Mouse (Mus musculus): Measurements from ENCODE around the gene Ecm1. TPM values are rescaled to one million over a fixed set of nuclear protein-coding genes. Genes with fewer than 3 reads are reported as not detected.

Gene Ecm1
- polyA plus RNA-seq, 1 experiment from 2014 or later = 13.2 TPM

DNA sequence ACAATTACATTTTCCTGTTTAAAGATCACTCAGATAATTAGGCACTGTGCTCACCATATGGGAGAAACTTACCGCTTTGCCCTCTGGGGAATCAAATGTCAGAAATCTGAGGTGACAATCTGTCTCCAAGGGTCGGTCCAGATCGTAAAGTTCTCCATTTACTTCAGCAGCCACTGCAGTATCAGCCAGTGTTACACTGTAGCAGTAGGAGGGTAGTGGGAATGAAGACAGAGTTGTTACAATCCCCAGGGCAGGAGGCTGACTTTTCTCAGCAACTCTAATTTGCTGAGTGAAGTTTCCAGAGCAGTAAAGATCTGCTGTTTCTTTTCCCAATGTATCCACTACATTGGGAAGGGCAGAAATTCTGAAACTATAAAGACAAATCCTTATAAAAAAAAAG is 13.6 kb upstream of the Ecm1 start:
- Histone ChIP-seq H3K4me1 (peaks cover 10% of the 10 kb centered on the region), H3K4me2 (no peak overlapping the region), H3K27ac (no peak overlapping the region), H3K27me3 (no peaks in the 10 kb centered on the region), H3K9me3 (no peaks in the 10 kb centered on the region), H3K9ac (no peak overlapping the region), H3K4me3 (replicated peaks) (no peak overlapping the region), H3K36me3 (replicated peaks) (peaks cover 49% of the 10 kb centered on the region)
- 88% methylated on average over 3 of the region's 3 CpGs for WGBS
- ATAC-seq (ENCODE audit: low FRiP score) = no peak

DNA sequence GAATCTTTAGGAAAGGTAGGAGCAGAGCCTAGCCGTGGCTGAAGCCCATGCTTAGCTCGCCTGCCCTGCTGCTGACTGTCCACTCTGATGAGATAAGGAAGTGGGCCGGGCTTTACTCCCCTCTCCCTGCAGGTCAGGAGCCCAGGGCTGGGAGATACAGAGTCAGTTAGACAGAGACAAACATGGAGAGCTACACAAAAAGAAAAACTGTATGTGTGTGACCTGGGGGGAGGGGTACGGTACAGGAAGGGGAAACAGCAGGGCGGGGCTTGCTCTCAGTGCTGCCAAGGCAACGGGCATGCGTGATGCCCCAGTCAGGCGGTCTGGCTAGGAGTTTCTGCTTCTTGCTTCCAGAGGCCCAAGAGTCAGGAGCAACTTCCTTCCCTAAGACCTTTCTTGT is 1.0 kb upstream of the Ecm1 start:
- 93% methylated on average over 8 of the region's 8 CpGs for WGBS
- peaks cover 83% of the 10 kb centered on the region for H3K36me3 ChIP-seq (replicated peaks)
- no peak for ATAC-seq (ENCODE audit: low FRiP score)

DNA sequence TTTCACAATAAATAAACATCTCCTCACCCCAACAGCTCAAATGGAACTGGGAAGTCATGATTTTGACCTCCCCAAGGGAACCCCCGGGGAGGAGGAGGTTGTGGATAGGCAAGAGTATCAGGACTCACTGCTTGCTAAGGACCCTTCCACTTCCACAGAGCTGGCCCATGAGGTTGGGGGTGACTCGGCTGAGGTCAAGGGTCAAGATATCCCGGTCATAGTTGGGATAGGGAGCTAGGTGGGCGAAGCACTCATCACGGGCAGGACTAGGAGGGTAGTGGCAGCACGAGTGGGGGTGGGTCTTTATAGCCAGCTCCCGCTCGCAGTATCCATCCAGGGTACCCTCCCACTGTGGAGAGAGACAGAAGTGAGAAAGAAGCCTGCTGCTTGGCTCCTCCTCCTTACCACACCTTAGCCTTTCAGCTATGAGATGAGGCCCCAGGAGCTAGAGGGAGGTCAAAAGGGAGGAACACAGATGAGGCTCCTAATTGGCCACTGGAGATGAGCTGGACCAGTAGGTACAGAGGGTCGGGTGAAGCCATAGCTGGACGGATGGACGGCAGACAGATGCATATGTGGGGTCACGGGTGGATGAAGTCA is 4.2 kb downstream of the Ecm1 start:
- no peaks in the 10 kb centered on the region for H3K9me3 ChIP-seq
- H3K4me1 ChIP-seq = no peaks in the 10 kb centered on the region
- peaks cover 43% of the 10 kb centered on the region for H3K36me3 ChIP-seq (replicated peaks)
- no peaks in the 10 kb centered on the region for H3K27me3 ChIP-seq
- no peak overlapping the region for H3K4me3 ChIP-seq (replicated peaks)
- ATAC-seq (ENCODE audit: low FRiP score) = no peak
- WGBS = 88% methylated on average over 12 of the region's 12 CpGs
- H3K27ac ChIP-seq = no peak overlapping the region
- no peak overlapping the region for H3K9ac ChIP-seq
- no peak overlapping the region for H3K4me2 ChIP-seq

More for the DNA sequence above, 1.0 kb upstream of the Ecm1 start:
- H3K9ac ChIP-seq = no peak overlapping the region
- H3K27me3 ChIP-seq = no peaks in the 10 kb centered on the region
- H3K9me3 ChIP-seq = no peaks in the 10 kb centered on the region
- H3K4me2 ChIP-seq = no peak overlapping the region
- H3K27ac ChIP-seq = no peak overlapping the region
- H3K4me3 ChIP-seq (replicated peaks) = no peak overlapping the region
- H3K4me1 ChIP-seq = no peaks in the 10 kb centered on the region

DNA sequence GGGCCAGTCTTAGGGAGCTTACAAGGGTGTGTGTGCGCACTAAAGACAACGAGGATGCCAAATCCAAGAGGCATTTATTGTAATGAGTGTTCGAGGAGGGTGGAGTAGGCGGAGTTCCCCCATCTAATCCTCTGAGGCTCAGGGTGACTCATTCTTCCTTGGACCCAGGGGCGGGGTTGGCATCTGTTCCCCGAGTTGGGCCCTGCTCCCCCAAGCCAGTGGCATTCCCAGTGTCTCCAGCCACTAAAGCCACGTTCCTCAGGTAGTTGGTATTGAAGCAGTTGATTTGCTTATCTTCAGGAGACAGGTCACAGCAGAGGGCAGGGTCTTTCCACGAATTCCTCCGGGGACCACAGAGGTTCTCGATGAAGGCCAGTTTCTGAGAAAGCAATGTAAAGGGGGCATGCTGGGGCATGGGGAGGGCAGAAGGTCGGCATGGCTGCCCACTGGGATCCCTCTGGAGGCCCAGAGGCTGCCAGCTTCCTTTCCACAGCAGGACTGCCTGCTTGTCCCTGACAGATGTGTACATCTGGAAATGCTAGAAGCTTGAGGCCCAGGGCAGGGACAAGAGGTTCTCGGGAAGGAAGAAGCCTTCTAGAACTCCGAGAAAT is 5.2 kb downstream of the Ecm1 start:
- H3K9ac ChIP-seq = no peak overlapping the region
- no peak overlapping the region for H3K27ac ChIP-seq
- no peak overlapping the region for H3K4me3 ChIP-seq (replicated peaks)
- no peak overlapping the region for H3K4me2 ChIP-seq
- no peaks in the 10 kb centered on the region for H3K9me3 ChIP-seq
- H3K27me3 ChIP-seq = no peaks in the 10 kb centered on the region
- H3K36me3 ChIP-seq (replicated peaks) = peaks cover 33% of the 10 kb centered on the region
- no peaks in the 10 kb centered on the region for H3K4me1 ChIP-seq
- WGBS = 79% methylated on average over 13 of the region's 13 CpGs
- no peak for ATAC-seq (ENCODE audit: low FRiP score)

DNA sequence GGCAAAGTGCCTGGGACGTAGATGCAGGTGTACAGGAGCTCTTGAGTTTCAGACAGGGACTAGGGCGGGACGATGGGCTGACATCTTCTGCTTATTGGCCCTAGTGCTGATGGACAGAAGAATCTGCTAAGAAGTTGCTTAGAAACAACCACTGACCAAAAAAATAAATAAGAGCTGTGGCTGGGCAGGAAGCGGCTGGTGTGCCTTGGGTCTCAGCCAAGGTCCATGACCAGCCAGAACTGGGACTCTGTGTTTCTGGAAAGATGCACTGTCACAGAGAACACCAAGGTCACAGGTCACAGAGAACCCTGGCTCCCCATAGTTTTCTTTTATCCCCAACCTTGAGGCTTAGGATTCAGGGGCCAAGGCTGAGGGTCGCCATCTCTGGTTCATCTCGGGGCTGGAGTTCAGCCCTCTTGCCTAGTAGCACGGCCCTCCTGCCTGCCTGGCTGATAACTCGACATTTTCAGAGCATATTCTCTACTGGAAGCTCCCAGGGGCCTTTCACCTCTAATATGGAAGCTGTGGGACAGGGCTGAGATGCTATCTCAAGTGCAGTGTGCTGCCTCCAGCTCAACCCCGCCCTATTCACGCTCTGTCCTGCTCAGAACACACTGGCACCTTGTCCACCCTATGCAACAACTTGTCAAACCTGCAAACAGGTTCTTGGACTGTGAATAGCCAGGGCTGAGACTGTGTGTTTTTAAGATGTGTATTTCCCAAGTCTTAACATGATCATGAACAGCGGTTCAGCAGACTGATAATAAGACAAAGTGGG is 6.4 kb downstream of the Ecm1 start:
- H3K4me2 ChIP-seq = no peak overlapping the region
- 87% methylated on average over 11 of the region's 11 CpGs for WGBS
- no peak for ATAC-seq (ENCODE audit: low FRiP score)

DNA sequence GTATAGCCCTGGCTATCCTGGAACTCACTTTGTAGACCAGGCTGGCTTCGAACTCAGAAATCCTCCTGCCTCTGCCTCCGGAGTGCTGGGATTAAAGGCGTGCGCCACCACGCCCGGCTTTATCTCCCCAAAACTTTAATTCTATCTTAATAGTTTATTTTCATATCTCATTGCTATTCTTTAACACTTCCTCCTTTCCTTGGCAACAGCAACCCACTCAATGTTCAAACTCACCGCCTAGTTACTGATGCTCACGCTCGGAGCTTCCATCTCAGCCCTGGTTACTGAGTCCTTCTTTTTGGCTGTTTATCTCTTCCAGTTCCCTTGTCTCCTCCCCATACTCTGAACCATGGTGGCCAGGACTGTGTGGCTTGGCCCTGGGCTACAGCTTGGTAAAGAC is 7.1 kb downstream of the Ecm1 start:
- no peaks in the 10 kb centered on the region for H3K4me1 ChIP-seq
- no peak overlapping the region for H3K4me3 ChIP-seq (replicated peaks)
- peaks cover 25% of the 10 kb centered on the region for H3K36me3 ChIP-seq (replicated peaks)
- no peak overlapping the region for H3K4me2 ChIP-seq
- no peak for ATAC-seq (ENCODE audit: low FRiP score)
- H3K9me3 ChIP-seq = no peaks in the 10 kb centered on the region
- H3K27me3 ChIP-seq = no peaks in the 10 kb centered on the region
- 97% methylated on average over 9 of the region's 9 CpGs for WGBS
- no peak overlapping the region for H3K27ac ChIP-seq
- H3K9ac ChIP-seq = no peak overlapping the region

More for the DNA sequence above, 6.4 kb downstream of the Ecm1 start:
- Histone ChIP-seq H3K9ac (no peak overlapping the region), H3K4me1 (no peaks in the 10 kb centered on the region), H3K4me3 (replicated peaks) (no peak overlapping the region), H3K36me3 (replicated peaks) (peaks cover 29% of the 10 kb centered on the region), H3K27me3 (no peaks in the 10 kb centered on the region), H3K27ac (0 out of 2 replicates have a peak overlapping the region, but pooled peaks have one; percentile 13), H3K9me3 (no peaks in the 10 kb centered on the region)

DNA sequence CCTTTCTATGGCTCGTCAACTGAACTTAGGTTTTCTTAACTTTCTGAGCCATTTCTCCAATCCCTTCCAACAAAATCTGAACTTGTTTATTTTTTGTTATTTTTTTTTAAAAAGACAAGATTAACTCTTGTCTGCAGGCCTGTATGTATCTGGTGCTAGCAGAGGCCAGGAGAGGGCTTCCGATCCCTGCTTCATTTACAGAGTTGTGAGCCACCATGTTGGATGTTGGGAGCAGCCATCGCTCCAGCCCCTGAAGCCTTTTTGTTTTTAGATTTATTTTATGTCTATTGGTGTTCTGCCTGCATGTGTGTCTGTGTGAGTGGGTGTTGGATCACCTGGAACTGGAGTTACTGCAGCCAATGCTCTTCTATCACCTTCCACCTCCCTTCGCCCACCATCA is 7.6 kb downstream of the Ecm1 start:
- H3K4me1 ChIP-seq = no peaks in the 10 kb centered on the region
- H3K9ac ChIP-seq = no peak overlapping the region
- peaks cover 24% of the 10 kb centered on the region for H3K36me3 ChIP-seq (replicated peaks)
- no peak overlapping the region for H3K27ac ChIP-seq
- H3K4me2 ChIP-seq = no peak overlapping the region
- H3K27me3 ChIP-seq = no peaks in the 10 kb centered on the region
- 87% methylated on average over 4 of the region's 4 CpGs for WGBS
- no peak overlapping the region for H3K4me3 ChIP-seq (replicated peaks)
- no peak for ATAC-seq (ENCODE audit: low FRiP score)
- no peaks in the 10 kb centered on the region for H3K9me3 ChIP-seq

DNA sequence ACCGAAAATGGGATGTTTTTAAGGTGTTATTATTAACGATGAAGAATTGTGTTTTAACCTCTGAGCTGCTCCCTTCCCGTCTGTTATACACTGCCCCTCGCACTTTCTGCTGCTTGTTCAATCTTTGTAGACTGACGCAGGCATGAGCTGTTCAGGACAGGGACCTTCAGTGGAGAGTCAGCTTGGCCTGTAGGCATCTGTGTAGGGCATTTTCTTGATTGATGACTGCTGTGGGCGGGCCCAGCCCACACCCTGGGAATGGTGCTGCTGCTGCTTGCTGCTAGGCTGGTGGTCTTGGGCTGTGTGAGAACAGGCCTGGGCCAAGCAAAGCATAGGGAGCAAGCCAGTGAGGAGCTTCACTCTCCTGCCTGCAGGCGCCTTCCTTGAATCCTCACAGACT is 8.9 kb downstream of the Ecm1 start:
- ATAC-seq (ENCODE audit: low FRiP score) = no peak
- H3K4me2 ChIP-seq = no peak overlapping the region
- H3K9me3 ChIP-seq = no peaks in the 10 kb centered on the region
- no peaks in the 10 kb centered on the region for H3K4me1 ChIP-seq
- H3K9ac ChIP-seq = no peak overlapping the region
- no peak overlapping the region for H3K27ac ChIP-seq
- peaks cover 11% of the 10 kb centered on the region; the same call in 1 of the 2 replicates for H3K36me3 ChIP-seq (replicated peaks)
- H3K4me3 ChIP-seq (replicated peaks) = no peak overlapping the region
- no peaks in the 10 kb centered on the region for H3K27me3 ChIP-seq
- 92% methylated on average over 7 of the region's 7 CpGs for WGBS

DNA sequence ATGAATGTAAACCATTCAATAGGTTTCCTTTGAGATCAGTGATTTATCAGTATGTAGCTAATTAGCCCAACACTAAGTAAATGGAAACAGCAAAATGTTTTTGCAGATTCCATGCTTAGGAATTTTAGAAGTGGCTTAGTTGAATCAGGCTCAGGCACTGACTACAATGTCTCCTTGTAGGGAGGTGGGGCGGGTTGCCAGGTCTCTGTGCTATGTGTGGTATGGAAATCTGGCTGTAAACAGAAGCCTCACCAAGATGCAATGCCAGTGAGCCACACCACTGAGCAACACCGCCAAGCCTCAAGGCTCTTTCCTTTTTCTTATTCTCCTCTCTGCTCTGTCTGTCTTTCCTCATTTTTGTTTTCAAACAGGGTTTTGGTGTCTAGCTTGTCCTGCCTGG is 10.5 kb downstream of the Ecm1 start:
- Histone ChIP-seq H3K9ac (no peak overlapping the region), H3K4me3 (replicated peaks) (no peak overlapping the region), H3K4me1 (no peaks in the 10 kb centered on the region), H3K27me3 (no peaks in the 10 kb centered on the region), H3K36me3 (replicated peaks) (no peaks in the 10 kb centered on the region), H3K9me3 (no peaks in the 10 kb centered on the region), H3K4me2 (no peak overlapping the region), H3K27ac (no peak overlapping the region)
- ATAC-seq (ENCODE audit: low FRiP score) = no peak
- 87% methylated on average over 2 of the region's 2 CpGs for WGBS

DNA sequence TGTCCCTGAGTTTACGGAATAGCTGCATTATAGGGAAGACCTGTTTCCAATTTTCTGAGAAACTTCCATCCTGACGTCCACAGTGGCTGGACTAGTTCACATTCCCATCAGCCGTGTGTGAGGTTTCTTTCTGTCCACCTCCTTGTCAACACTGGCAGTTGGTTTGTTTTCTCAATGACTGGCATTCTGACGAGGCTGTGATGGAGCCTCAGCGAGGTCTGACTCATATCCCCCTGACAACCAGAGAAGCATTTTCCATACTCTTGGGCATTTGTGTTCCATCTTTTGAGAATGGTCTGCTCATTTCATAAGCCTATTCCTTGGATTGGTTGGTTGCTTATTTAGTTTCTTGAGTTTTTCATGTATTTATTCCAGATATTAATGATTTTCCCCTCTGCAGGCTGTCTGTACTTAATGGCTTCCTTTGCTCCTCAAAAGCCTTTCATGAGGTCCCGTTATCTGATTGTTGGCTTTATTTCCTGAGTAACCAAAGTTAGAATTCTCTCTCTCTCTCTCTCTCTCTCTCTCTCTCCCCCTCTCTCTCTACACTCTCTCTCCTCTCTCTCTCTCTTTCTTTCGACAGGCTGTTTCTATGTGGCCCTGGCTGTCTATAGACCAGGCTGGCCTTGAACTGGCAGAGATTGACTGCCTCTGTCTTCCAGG is 12.5 kb downstream of the Ecm1 start:
- Histone ChIP-seq H3K9ac (no peak overlapping the region), H3K9me3 (no peaks in the 10 kb centered on the region), H3K27me3 (no peaks in the 10 kb centered on the region), H3K4me1 (no peaks in the 10 kb centered on the region), H3K4me2 (no peak overlapping the region), H3K27ac (no peak overlapping the region), H3K4me3 (replicated peaks) (no peak overlapping the region), H3K36me3 (replicated peaks) (no peaks in the 10 kb centered on the region)
- no peak for ATAC-seq (ENCODE audit: low FRiP score)
- 75% methylated on average over 7 of the region's 7 CpGs for WGBS

DNA sequence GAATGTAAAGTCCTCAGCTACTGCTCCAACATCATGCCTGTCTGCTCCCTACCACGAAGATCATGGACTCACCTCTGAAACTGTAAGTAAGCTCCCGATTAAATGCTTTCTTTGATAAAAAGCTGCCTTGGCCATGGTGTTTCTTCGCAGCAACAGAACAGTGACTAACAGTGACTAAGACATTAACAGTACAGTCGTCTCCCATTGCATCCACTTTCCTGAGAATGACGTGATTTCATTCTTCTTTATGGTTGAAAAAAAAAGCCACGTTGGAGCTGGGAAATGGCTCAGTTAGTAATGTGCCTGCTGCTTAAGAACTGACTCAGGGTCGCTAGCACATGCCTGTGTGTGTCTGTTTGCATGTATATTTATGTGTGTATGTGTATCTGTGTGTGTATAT is 13.5 kb downstream of the Ecm1 start:
- H3K36me3 ChIP-seq (replicated peaks) = no peaks in the 10 kb centered on the region
- 88% methylated on average over 7 of the region's 7 CpGs for WGBS
- H3K4me3 ChIP-seq (replicated peaks) = no peak overlapping the region
- no peaks in the 10 kb centered on the region for H3K9me3 ChIP-seq
- no peak overlapping the region for H3K9ac ChIP-seq
- no peak overlapping the region for H3K27ac ChIP-seq
- H3K4me1 ChIP-seq = no peaks in the 10 kb centered on the region
- no peaks in the 10 kb centered on the region for H3K27me3 ChIP-seq
- ATAC-seq (ENCODE audit: low FRiP score) = no peak
- H3K4me2 ChIP-seq = no peak overlapping the region

DNA sequence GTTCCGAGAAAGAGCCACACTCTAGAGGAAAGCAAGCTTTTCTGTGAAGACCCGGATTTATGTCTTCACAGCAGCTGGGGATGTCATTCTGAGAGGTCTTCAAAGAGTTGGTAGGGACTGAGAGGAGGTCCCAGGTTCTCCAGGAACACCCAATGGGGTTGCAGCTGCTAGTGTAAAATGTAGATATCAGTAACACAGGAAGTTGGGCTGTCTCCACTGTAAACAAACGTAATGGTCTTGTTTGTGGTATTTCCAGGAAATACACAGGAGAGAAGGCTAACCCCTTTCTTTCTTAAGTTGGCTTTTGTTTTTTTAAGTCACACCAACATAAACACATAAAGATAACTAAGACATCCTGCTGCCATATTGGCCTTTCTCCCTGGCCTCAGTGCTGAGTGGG is 17.0 kb downstream of the Ecm1 start:
- Histone ChIP-seq H3K27me3 (no peaks in the 10 kb centered on the region), H3K9me3 (no peaks in the 10 kb centered on the region), H3K27ac (no peak overlapping the region), H3K36me3 (replicated peaks) (no peaks in the 10 kb centered on the region), H3K9ac (no peak overlapping the region), H3K4me2 (no peak overlapping the region), H3K4me3 (replicated peaks) (no peak overlapping the region), H3K4me1 (no peaks in the 10 kb centered on the region)
- 84% methylated on average over 3 of the region's 3 CpGs for WGBS
- ATAC-seq (ENCODE audit: low FRiP score) = no peak

All from forebrain, embryonic 12.5 days (tissue).